Mouse (Mus musculus) lung, adult 2 months (tissue): Measurements from ENCODE around the gene Asb6. TPM values are rescaled to one million over a fixed set of nuclear protein-coding genes. Genes with fewer than 3 reads are reported as not detected.

Source experiments
- DNase-seq: peaks from one replicate; pipeline ENCODE4 v3.0.0; 2022
- H3K4me1 ChIP-seq: fragments of 200-500 bp; 2 replicates; pipeline ENCODE4 v1.6.1; 2011; ENCODE audit warnings: low read length; ENCODE audit not compliant: control insufficient read depth, insufficient read depth
- H3K4me3 ChIP-seq: fragments of 200-500 bp; replicated peaks from 2 replicates; pipeline ENCODE3; 2011; ENCODE audit warnings: low read depth, mild to moderate bottlenecking, control low read depth, low read length; ENCODE audit errors: extremely low read depth
- CTCF ChIP-seq: fragments of 200-500 bp; IDR thresholded peaks from 2 replicates; pipeline ENCODE4 v1.5.1; 2011; ENCODE audit warnings: mild to moderate bottlenecking, low read length, control low read depth; ENCODE audit not compliant: insufficient read depth
- POLR2A ChIP-seq: fragments of 200-500 bp; IDR thresholded peaks from 2 replicates; pipeline ENCODE4 v1.6.1; 2011; ENCODE audit warnings: low read depth, mild to moderate bottlenecking, control low read depth, low read length, borderline replicate concordance; ENCODE audit errors: extremely low read depth
- WGBS: fragments of 180-500 bp; shearing (Covaris S2); methylation state at CpG from one replicate; pipeline ENCODE4 v1.1.7; 2018; 5-methylcytosine and 5-hydroxymethylcytosine counted together
- polyA plus RNA-seq: library from polyadenylated mRNA; depleted of rRNA; stranded (reverse); fragments of >200 nt; gene quantifications from 2 replicates; pipeline ENCODE4 v1.2.3, GENCODE M21; 2012

Asb6 gene
- polyA plus RNA-seq, 1 experiment, result 42.0 TPM

DNA sequence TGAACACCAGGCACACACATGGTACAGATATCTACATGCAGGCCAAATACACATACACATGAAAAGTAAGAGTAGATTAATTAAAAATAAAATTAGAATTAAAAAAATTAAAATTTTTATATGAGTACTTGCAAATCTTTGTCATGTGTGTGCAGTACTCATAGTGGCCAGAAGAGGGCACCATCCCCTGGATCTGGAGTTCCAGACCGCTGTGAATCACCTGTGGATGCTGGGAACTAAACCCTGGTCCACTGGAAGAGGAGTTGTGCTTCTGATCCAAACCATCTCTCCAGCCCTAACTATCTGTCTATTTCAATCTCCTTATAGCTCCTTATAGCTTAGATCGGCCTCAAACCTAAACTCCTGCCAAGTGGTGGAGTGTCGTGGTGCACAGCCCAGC, 9.1 kb downstream of the Asb6 start:
- Histone ChIP-seq H3K4me1 (no peaks in the 10 kb centered on the region), H3K4me3 (no peak overlapping the region)
- WGBS, result 93% methylated on average over 3 of the region's 3 CpGs
- no peak for TF ChIP-seq POLR2A
- peak; percentile 26; the same call in 1 of the 2 replicates for TF ChIP-seq CTCF
- DNase-seq, result no peak

DNA sequence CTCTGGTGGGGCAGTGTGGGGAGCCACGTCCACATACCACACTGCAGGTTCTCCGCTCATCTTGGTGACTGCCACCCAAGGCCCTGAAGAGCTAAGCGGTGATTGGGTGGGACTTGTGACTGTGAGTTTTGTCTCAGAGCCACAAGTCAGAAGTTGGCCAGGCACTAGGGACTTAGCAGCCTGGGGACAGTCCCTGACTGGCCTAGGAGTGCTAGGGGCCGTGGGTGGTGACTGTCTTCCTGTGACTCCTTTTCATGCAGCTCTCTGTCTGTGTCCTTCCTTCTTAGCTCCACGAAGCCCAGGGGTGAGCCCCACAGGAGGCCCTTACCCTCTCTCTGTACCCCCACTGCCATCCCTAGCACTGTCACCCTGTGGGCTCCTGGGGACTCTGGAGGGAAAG, 10.3 kb downstream of the Asb6 start:
- DNase-seq, result no peak
- Histone ChIP-seq H3K4me3 (no peak overlapping the region), H3K4me1 (no peaks in the 10 kb centered on the region)
- 88% methylated on average over 5 of the region's 5 CpGs for WGBS
- TF ChIP-seq POLR2A (no peak), CTCF (no peak)

DNA sequence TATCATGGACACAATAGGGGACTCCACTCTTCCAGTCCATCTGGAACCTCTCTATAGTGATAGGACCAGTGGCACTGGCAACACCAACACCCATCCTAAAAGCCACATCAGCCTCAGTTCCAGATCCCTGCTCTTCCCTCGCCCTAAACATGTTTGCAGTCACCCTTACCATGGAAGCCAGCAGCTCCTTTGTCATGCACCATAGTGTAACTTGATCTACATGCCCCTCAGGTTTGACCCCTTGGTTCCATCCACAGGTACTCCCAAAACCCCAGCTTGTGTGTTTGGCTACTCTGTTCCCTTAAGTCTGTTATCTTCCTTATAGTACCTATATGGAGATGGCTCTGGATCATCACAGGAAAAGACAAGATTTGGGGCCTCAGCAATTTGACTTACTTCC, 13.8 kb downstream of the Asb6 start:
- 100% methylated on average over 1 of the region's 1 CpGs for WGBS
- H3K4me1 ChIP-seq, result no peaks in the 10 kb centered on the region
- TF ChIP-seq POLR2A, result no peak
- TF ChIP-seq CTCF, result no peak
- no peak for DNase-seq
- no peak overlapping the region for H3K4me3 ChIP-seq

DNA sequence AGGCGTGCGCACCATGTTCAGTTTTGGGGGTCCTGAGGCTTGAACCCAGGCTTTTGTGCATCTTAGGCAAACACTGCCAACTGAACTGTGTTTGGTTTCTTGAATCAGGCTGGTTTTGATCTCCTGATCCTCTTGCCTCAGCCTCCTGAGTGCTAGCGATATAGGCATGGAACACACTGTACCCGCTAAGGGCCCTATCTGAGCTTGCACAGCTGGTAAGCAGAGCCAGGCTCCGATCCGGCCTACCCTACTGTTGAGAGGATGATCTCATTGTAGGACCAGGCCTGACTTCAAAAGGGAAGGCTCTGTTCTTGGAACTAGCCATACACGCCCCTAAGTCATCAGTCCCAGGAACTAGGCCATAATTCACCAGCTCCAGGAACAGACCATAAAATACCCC, 19.6 kb downstream of the Asb6 start:
- Histone ChIP-seq H3K4me3 (no peak overlapping the region), H3K4me1 (peaks cover 6% of the 10 kb centered on the region)
- DNase-seq, result no peak
- TF ChIP-seq CTCF, result no peak
- TF ChIP-seq POLR2A, result no peak
- 80% methylated on average over 7 of the region's 7 CpGs for WGBS

DNA sequence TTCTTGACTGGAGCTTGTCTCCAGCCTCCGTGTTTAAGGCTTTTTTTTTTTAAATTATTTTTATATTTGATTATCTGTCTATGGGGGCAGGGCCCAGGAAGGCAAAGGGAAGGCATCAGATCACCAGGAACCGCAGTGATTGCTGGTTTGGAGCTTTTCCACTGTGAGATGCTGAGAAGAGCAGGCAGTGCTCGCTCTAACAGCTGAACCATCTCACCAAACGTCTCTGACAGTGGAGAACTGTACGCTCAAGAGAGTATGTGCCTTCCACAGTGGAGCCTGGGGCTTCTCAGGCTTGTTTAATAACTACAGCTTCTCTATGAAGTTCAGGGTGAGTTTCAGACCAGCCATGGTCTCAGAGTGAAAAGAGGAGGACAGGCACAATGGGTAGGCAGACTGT, 20.6 kb downstream of the Asb6 start:
- 70% methylated on average over 5 of the region's 5 CpGs for WGBS
- no peak overlapping the region for H3K4me3 ChIP-seq
- no peak for DNase-seq

DNA sequence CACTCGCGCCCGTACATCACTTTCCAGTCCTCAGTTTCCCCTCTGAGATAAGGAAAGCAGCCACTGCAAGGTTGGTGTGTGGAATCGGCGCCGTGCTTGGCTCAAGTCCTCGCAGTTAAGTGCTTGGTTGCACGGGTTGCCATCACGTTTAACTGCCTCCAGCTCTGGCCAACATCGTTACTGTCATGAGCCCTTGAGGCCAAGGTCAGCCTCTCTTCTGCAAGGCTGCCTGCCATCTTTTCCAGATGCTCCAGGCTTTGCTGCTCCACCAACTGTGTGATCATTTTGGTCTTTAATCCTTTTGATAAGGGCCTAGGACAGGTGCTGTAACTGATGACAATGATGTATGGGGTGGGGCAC, 21.9 kb downstream of the Asb6 start:
- DNase-seq, result no peak
- H3K4me1 ChIP-seq, result peaks cover 6% of the 10 kb centered on the region
- TF ChIP-seq CTCF, result no peak
- TF ChIP-seq POLR2A, result no peak
- H3K4me3 ChIP-seq, result peak overlapping the region; percentile 84
- WGBS, result 2% methylated on average over 10 of the region's 10 CpGs

More for the DNA sequence above, 20.6 kb downstream of the Asb6 start:
- peaks cover 6% of the 10 kb centered on the region for H3K4me1 ChIP-seq
- TF ChIP-seq CTCF, result no peak
- no peak for TF ChIP-seq POLR2A

DNA sequence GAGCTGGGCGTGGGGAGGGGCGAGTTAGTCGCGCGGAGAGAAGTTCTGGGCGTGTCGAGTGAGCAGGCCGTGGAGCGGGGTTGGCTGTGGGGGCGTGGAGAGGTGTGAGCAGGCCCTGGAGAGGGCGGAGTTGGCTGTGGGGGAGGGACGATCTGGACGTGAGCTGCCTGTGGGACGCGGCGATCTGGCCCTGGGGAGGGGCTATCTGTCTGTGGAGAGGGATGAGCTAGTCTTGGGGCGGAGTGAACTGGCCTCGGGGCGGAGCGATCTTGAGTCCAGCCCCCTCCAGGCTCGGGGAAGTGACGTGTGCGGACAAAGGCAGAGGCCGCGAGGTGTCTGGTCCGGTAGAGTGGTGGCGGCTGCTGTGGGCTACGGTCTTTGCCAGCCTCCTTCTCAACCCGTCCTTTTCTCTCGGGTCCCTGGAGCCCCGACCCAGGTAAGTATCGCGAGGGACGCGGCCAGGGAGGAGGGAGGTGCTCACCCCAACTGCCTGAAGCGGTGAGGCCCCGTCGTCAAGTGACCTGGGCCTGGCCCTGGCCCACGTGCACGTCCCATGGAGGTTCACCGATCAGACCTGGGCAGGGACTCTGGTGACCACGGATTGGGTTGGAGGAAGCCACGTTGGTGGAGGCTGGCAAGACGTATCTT, 22.4 kb downstream of the Asb6 start, which contains the start of gene Ntmt1:
Ntmt1 (plus strand) TSS at position 179 of the 648 bp plus-strand sequence.
- peak; percentile 99 for DNase-seq
- TF ChIP-seq POLR2A (peak; percentile 96), CTCF (no peak)
- WGBS, result under 1% methylated on average over 44 of the region's 44 CpGs
- peaks cover 6% of the 10 kb centered on the region for H3K4me1 ChIP-seq
- peak within 1 kb of the TSS; percentile 84 for H3K4me3 ChIP-seq

- DNase-seq, result no peak
- H3K4me1 ChIP-seq, result peaks cover 6% of the 10 kb centered on the region
- TF ChIP-seq CTCF (no peak), POLR2A (peak; percentile 32; the same call in 1 of the 2 replicates)
- WGBS, result 7% methylated on average over 28 of the region's 28 CpGs
- peak overlapping the region; percentile 71 for H3K4me3 ChIP-seq
Observed at GRCm38 (mm10) chr2:30807147-30807647, 22.9 kb downstream of the Asb6 start.

- TF ChIP-seq POLR2A, result no peak
- no peak for TF ChIP-seq CTCF
- Histone ChIP-seq H3K4me1 (peaks cover 6% of the 10 kb centered on the region), H3K4me3 (no peak overlapping the region)
- no peak for DNase-seq
- WGBS, result 96% methylated on average over 2 of the region's 2 CpGs
Observed at GRCm38 (mm10) chr2:30805983-30806382, 24.1 kb downstream of the Asb6 start.

GRCm38 (mm10) chr2:30803604-30804003, 26.5 kb downstream of the Asb6 start, which contains the start of gene 1700001O22Rik:
1700001O22Rik (minus strand) TSS chr2:30803661.
- no peak for DNase-seq
- WGBS, result 87% methylated on average over 3 of the region's 3 CpGs
- H3K4me1 ChIP-seq, result peaks cover 6% of the 10 kb centered on the region
- no peak within 1 kb of the TSS for H3K4me3 ChIP-seq
- no peak for TF ChIP-seq CTCF
- no peak for TF ChIP-seq POLR2A
